9 mouse cellular contexts compared by ENCODE assay signal in the genomic region with DNA sequence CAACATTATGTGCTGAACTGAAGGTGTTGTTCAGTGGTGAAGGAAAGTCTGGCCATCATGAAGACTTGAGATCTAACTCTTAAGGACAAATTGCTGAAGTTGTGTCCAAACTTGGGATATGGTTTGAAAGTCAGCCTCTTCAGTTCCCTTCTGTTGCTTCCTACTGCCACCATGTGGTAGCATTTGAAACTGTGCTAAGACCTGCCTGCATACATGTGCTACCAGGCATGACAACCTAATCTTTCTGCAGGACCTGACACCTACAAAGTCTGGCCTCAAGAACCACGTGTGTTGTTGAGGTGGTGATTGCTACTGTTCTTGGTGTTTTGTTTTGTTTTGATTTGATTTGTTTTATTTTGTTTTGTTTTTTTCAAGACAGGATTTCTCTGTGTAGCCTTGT. TPM values are rescaled to one million over a fixed set of nuclear protein-coding genes. Genes with fewer than 3 reads are reported as not detected.
DNase-seq lines count a peak whose midpoint lies in the region; ATAC-seq and TF ChIP-seq lines count a peak whose summit lies in the region.
"Had no signal": no experiment of that assay in that cellular context is flagged by ENCODE, and none has a peak within 500 bp of the region (broad histone marks: within the 10 kb centered on the region; RNA-seq: fewer than 3 reads in every experiment).

No protein-coding gene starts in this region.

- 17% methylated on average over 1 of the region's 1 CpGs for WGBS in heart, adult 2 months
- 27% methylated on average over 1 of the region's 1 CpGs for WGBS in heart, embryonic 10.5 days
- 26% methylated on average over 1 of the region's 1 CpGs for WGBS in hindbrain, embryonic 14.5 days

- H3K79me2 ChIP-seq in heart, adult 2 months (replicated peaks; ENCODE audit: control insufficient read depth, insufficient read depth, low read length) = no peaks in the 10 kb centered on the region

- no peaks in the 10 kb centered on the region for H3K36me3 ChIP-seq in heart, adult 2 months (ENCODE audit: control insufficient read depth, insufficient read depth, low read length)
- no peaks in the 10 kb centered on the region for H3K36me3 ChIP-seq in heart, embryonic 10.5 days
- H3K36me3 ChIP-seq in hindbrain, embryonic 14.5 days (replicated peaks; ENCODE audit: control insufficient read depth, insufficient read depth) = no peaks in the 10 kb centered on the region
- H3K36me3 ChIP-seq in splenic B cell, adult 2 months (ENCODE audit: control insufficient read depth, insufficient read depth, low read length, poor library complexity, severe bottlenecking) = no peaks in the 10 kb centered on the region

- TF ChIP-seq EP300 in heart, adult 2 months (IDR thresholded peaks at IDR 0.05; ENCODE audit: insufficient read depth, low read depth, low read length) = no peak

- TF ChIP-seq POLR2A in heart, adult 2 months (IDR thresholded peaks at IDR 0.05; ENCODE audit: insufficient read depth, low read depth, low read length) = no peak

- H3K27ac ChIP-seq in heart, adult 2 months = no peak overlapping the region
- no peak overlapping the region for H3K27ac ChIP-seq in heart, embryonic 10.5 days
- H3K27ac ChIP-seq in hindbrain, embryonic 14.5 days = no peak overlapping the region
- H3K27ac ChIP-seq: macrophage had no signal

- no peaks in the 10 kb centered on the region for H3K27me3 ChIP-seq in heart, adult 2 months (ENCODE audit: control insufficient read depth, insufficient read depth, low read length)
- no peaks in the 10 kb centered on the region for H3K27me3 ChIP-seq in heart, embryonic 10.5 days (ENCODE audit: insufficient read depth, poor library complexity, severe bottlenecking)
- H3K27me3 ChIP-seq in hindbrain, embryonic 14.5 days (ENCODE audit: control insufficient read depth, insufficient read depth, low read length) = no peaks in the 10 kb centered on the region
- no peaks in the 10 kb centered on the region for H3K27me3 ChIP-seq in splenic B cell, adult 2 months (ENCODE audit: control insufficient read depth, insufficient read depth, low read length, poor library complexity, severe bottlenecking)

- no peak overlapping the region for H3K4me2 ChIP-seq in hindbrain, embryonic 14.5 days (replicated peaks)

- peak; percentile 17 to 26 for DNase-seq in heart, adult 2 months
- DNase-seq in heart, embryonic 10.5 days (ENCODE audit: low spot score) = no peak
- peak; percentile 26 for DNase-seq in adrenal gland, adult 8-10 months
- peak; percentile 70 for DNase-seq in embryo, embryonic 11 days
- peak; percentile 86 for DNase-seq in hindbrain, embryonic 14.5 days (ENCODE audit: low spot score)
- peak; percentile 57 to 78 for DNase-seq in layer of hippocampus, postnatal 14 days (ENCODE audit: low spot score in 2 of 2)
- peak; percentile 69 for DNase-seq in splenic B cell, adult 2 months (ENCODE audit: low read depth, low spot score)

- H3K4me1 ChIP-seq in heart, adult 2 months (ENCODE audit: control insufficient read depth, insufficient read depth, low read length) = no peaks in the 10 kb centered on the region; the same call in 1 of the 2 replicates
- no peaks in the 10 kb centered on the region for H3K4me1 ChIP-seq in heart, embryonic 10.5 days
- no peaks in the 10 kb centered on the region for H3K4me1 ChIP-seq in hindbrain, embryonic 14.5 days (replicated peaks; ENCODE audit: control insufficient read depth, insufficient read depth, low read length)

- H3K4me3 ChIP-seq in heart, adult 2 months = no peak overlapping the region
- H3K4me3 ChIP-seq in heart, embryonic 10.5 days = no peak overlapping the region
- H3K4me3 ChIP-seq in hindbrain, embryonic 14.5 days (replicated peaks; ENCODE audit: low read length) = no peak overlapping the region

- no peak overlapping the region for H3K9ac ChIP-seq in heart, adult 2 months (ENCODE audit: low read depth, low read length)
- no peak overlapping the region for H3K9ac ChIP-seq in hindbrain, embryonic 14.5 days

- ATAC-seq in hindbrain, embryonic 14.5 days (ENCODE audit: low FRiP score) = no peak
- peak; percentile 67 for ATAC-seq in megakaryocyte, adult 5-6 weeks (ENCODE audit: poor library complexity, severe bottlenecking)

- intact Hi-C loops in heart, adult 2 months (cut with DNase I) = loop anchor here (1.0 to 2.0 kb wide), 2 partner anchors 203 to 419 kb away; no protein-coding TSS in a partner anchor

- H3K9me3 ChIP-seq in heart, embryonic 10.5 days = no peaks in the 10 kb centered on the region
- H3K9me3 ChIP-seq in hindbrain, embryonic 14.5 days (ENCODE audit: control insufficient read depth, low read length) = no peaks in the 10 kb centered on the region

- peak; percentile 81 for TF ChIP-seq CTCF in heart, adult 2 months (IDR thresholded peaks at IDR 0.05)

RNA-seq across cellular contexts. Expression of gene Adam4, which starts 19.6 kb away (rescaled TPM):
- under 1 TPM; 0.41 to 0.50 TPM for total RNA-seq in heart, adult 2 months (2021)
- polyA plus RNA-seq in heart, adult 2 months (2012; rRNA removed) = 0.08 and 0.12 TPM in 2 replicates
- polyA plus RNA-seq in heart, embryonic 10.5 days (2016; fragmentation: Nextera tagmentation; extraction: Ambion mirVana) = 0.25 and 0.41 TPM in 2 replicates
- 1 to 10 TPM; 1.8 to 6.3 (median 2.9) TPM for total RNA-seq in adrenal gland, adult 8-10 months (2022)
- 0.27 and 0.41 TPM in 2 replicates for polyA plus RNA-seq in hindbrain, embryonic 14.5 days (2014; fragmentation: Nextera tagmentation; extraction: Ambion mirVana)
- total RNA-seq in layer of hippocampus, postnatal 14 days (2021) = 1 to 10 TPM; 2.4 to 3.2 TPM
- total RNA-seq in megakaryocyte, adult 5-6 weeks (2015) = 1.1 and 1.4 TPM in 2 replicates
- total RNA-seq in megakaryocyte, adult 5-6 weeks (2017) = 0.28 and 0.48 TPM in 2 replicates

RNA-seq across cellular contexts. Expression of gene Gm4787, which starts 22.9 kb away (rescaled TPM):
- under 1 TPM; 0.39 to 0.59 TPM for total RNA-seq in heart, adult 2 months (2021)
- 0.12 and 0.23 TPM in 2 replicates for polyA plus RNA-seq in heart, adult 2 months (2012; rRNA removed)
- polyA plus RNA-seq in heart, embryonic 10.5 days (2016; fragmentation: Nextera tagmentation; extraction: Ambion mirVana) = 0.15 and 0.25 TPM in 2 replicates
- total RNA-seq in adrenal gland, adult 8-10 months (2022) = 1 to 10 TPM; 1.1 to 6.0 (median 3.1) TPM
- polyA plus RNA-seq in hindbrain, embryonic 14.5 days (2014; fragmentation: Nextera tagmentation; extraction: Ambion mirVana) = 0.37 and 0.58 TPM in 2 replicates
- total RNA-seq in layer of hippocampus, postnatal 14 days (2021) = 1 to 10 TPM; 1.6 to 1.8 TPM
- 0.54 and 0.62 TPM in 2 replicates for total RNA-seq in megakaryocyte, adult 5-6 weeks (2015)
- 0.18 and 0.41 TPM in 2 replicates for total RNA-seq in megakaryocyte, adult 5-6 weeks (2017)
